ENCODE assay signal across 8 mouse cellular contexts in the genomic region with DNA sequence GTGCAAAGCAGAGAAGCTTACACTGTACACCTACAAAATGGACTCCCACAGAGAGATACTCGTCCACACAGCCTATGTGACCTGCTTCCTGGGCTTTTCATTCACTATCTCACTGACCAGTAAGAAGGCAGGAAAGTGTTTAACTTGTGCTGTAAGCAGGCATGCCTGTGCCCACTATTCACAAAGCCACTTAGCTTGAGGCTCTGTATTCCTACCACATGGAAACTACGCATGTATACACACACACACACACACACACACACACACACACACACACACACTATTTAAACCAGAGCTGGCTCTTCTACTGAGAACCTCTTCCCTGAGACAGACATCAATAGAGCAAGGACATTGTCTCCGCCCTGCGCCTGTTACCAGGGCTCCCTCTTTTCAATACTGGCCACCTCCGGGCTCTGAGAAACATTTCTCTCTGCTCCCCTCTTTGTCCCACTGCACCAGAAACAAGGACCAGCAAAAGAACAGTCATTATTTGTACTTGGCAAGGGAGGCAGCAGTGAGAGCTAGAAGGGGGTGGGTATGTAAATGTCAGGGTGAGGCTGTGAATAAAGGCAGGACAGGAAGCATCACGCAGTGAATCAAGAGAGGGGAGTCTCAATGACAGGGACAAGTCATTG.
DNase-seq lines count a peak whose midpoint lies in the region; ATAC-seq lines count a peak whose summit lies in the region.

No protein-coding gene starts in this region.

- ATAC-seq in frontal cortex, adult (ENCODE audit: low TSS enrichment) = peak; percentile 31

- no peak for DNase-seq in frontal cortex, postnatal 25 days (ENCODE audit: low spot score in 2 of 2)
- peak; percentile 2 to 17 for DNase-seq in frontal cortex, postnatal 36 days (ENCODE audit: low spot score in 2 of 2)
- DNase-seq in left cerebral cortex, postnatal 4 days = peak; percentile 51
- DNase-seq in right cerebral cortex, postnatal 25 days = peak; percentile 8
- no peak for DNase-seq in thymus, postnatal 4 days
- DNase-seq in adrenal gland, postnatal 14 days = no peak
- no peak for DNase-seq in urinary bladder, postnatal 25 days (ENCODE audit: low spot score)

- intact Hi-C loops in left cerebral cortex, postnatal 4 days (cut with DNase I) = no loop called here

Comparison
In these comparisons a context has a peak if more than half of its experiments do, and no peak if none do; other contexts are left out.
1. DNase-seq: peak in frontal cortex, postnatal 36 days (2 of 2), left cerebral cortex, postnatal 4 days (single experiment) and right cerebral cortex, postnatal 25 days (single experiment); none in frontal cortex, postnatal 25 days (0 of 2), thymus, postnatal 4 days (single experiment), adrenal gland, postnatal 14 days (single experiment) and urinary bladder, postnatal 25 days (single experiment).